Mouse (Mus musculus) monocyte, adult 2 months (primary cell): Measurements from ENCODE around the gene Ppp2r5c.

Experiments used
- DNase-seq, 2 experiments: peaks; one replicate each; pipeline ENCODE4 v3.0.0; 2022; ENCODE audit warnings: low spot score in 2 of 2, low read depth in 1 of 2

Ppp2r5c gene

GRCm38 (mm10) chr12:110446290-110447170, at the start of gene Ppp2r5c:
Ppp2r5c (plus strand) TSS chr12:110447120.
- peak; percentile 89 to 96 for DNase-seq

GRCm38 (mm10) chr12:110398351-110398750, 48.6 kb upstream of the Ppp2r5c start:
- DNase-seq: peak in 1 of 2 experiments; percentile 37

- no peak for DNase-seq
These were observed 47.8 kb upstream of the Ppp2r5c start for GRCm38 (mm10) chr12:110399161-110399560.

GRCm38 (mm10) chr12:110400936-110401335, 46.0 kb upstream of the Ppp2r5c start:
- no peak for DNase-seq

GRCm38 (mm10) chr12:110401871-110402270, 45.0 kb upstream of the Ppp2r5c start:
- DNase-seq: no peak

GRCm38 (mm10) chr12:110416244-110416643, 30.7 kb upstream of the Ppp2r5c start:
- DNase-seq: no peak

GRCm38 (mm10) chr12:110417023-110417986, 29.6 kb upstream of the Ppp2r5c start:
- DNase-seq: no peak

- DNase-seq: no peak
These were observed 28.8 kb upstream of the Ppp2r5c start for GRCm38 (mm10) chr12:110417987-110418734.

GRCm38 (mm10) chr12:110418735-110419350, 28.1 kb upstream of the Ppp2r5c start:
- DNase-seq: peak in 1 of 2 experiments; percentile 15

- peak in 1 of 2 experiments; percentile 12 for DNase-seq
These were observed 27.0 kb upstream of the Ppp2r5c start for GRCm38 (mm10) chr12:110419879-110420278.

GRCm38 (mm10) chr12:110421361-110421760, 25.6 kb upstream of the Ppp2r5c start:
- DNase-seq: no peak

GRCm38 (mm10) chr12:110424008-110424704, 22.8 kb upstream of the Ppp2r5c start:
- no peak for DNase-seq

- no peak for DNase-seq
These were observed 20.4 kb upstream of the Ppp2r5c start for GRCm38 (mm10) chr12:110426417-110427010.

- no peak for DNase-seq
These were observed 17.5 kb upstream of the Ppp2r5c start for GRCm38 (mm10) chr12:110429340-110429973.

- no peak for DNase-seq
These were observed 16.9 kb upstream of the Ppp2r5c start for GRCm38 (mm10) chr12:110429990-110430389.

GRCm38 (mm10) chr12:110431805-110432204, 15.1 kb upstream of the Ppp2r5c start:
- no peak for DNase-seq

- DNase-seq: peak in 1 of 2 experiments; percentile 47
These were observed 10.1 kb upstream of the Ppp2r5c start for GRCm38 (mm10) chr12:110436638-110437366.

- DNase-seq: no peak
These were observed 9.6 kb upstream of the Ppp2r5c start for GRCm38 (mm10) chr12:110437367-110437703.
